Mouse (Mus musculus): Measurements from ENCODE around the gene Prr15l.

Prr15l gene

GRCm38 (mm10) chr11:96978401-96979246 is 50.7 kb downstream of the Prr15l start:
- no peak for DNase-seq

GRCm38 (mm10) chr11:96979329-96979728 is 51.4 kb downstream of the Prr15l start:
- no peak for DNase-seq

GRCm38 (mm10) chr11:96980021-96980420 is 52.1 kb downstream of the Prr15l start:
- DNase-seq: no peak

GRCm38 (mm10) chr11:96981461-96981860 is 53.6 kb downstream of the Prr15l start:
- DNase-seq: no peak

- peak; percentile 90 for DNase-seq
Observed at GRCm38 (mm10) chr11:96982355-96982754, 54.5 kb downstream of the Prr15l start.

GRCm38 (mm10) chr11:96982859-96983258 is 55.0 kb downstream of the Prr15l start, which contains the start of gene Sp2:
Sp2 (minus strand) TSS chr11:96982959.
- no peak for DNase-seq

GRCm38 (mm10) chr11:96984903-96985302 is 57.0 kb downstream of the Prr15l start:
- no peak for DNase-seq

GRCm38 (mm10) chr11:96986463-96986862 is 58.6 kb downstream of the Prr15l start:
- no peak for DNase-seq
